Mouse (Mus musculus) kidney, adult 11 months (tissue): Measurements from ENCODE around the gene Gtf2ird1.
"Not testable (repeated sequence)": the region's sequence is repeated elsewhere in the genome, so short reads cannot be mapped to it uniquely, and the experiment has no call there.

Experiments
- DNase-seq: peaks from one replicate; pipeline ENCODE4 v3.0.0; 2022

The Gtf2ird1 gene

DNA sequence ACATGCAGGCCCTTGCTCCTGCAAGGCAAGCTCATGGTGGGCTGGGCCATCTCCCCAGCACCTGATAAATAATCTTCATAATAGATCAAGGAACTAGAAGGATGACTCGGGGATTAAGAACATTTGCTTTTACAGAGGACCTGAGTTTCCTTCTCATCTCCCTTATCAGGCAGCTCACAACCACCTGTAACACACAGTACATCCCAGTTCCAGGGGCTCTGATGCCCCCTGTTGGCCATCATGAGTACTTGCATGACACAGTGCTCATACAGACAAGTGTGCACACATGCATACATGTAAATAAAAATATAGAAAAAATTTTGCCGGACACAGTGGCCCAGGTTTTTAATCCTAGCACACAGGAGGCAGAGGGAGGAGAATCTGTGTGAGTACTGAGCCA lies 17.4 kb upstream of the Gtf2ird1 start:
- DNase-seq: no peak

- DNase-seq: no peak
These were observed 14.1 kb upstream of the Gtf2ird1 start for GRCm38 (mm10) chr5:134470538-134471169.

DNA sequence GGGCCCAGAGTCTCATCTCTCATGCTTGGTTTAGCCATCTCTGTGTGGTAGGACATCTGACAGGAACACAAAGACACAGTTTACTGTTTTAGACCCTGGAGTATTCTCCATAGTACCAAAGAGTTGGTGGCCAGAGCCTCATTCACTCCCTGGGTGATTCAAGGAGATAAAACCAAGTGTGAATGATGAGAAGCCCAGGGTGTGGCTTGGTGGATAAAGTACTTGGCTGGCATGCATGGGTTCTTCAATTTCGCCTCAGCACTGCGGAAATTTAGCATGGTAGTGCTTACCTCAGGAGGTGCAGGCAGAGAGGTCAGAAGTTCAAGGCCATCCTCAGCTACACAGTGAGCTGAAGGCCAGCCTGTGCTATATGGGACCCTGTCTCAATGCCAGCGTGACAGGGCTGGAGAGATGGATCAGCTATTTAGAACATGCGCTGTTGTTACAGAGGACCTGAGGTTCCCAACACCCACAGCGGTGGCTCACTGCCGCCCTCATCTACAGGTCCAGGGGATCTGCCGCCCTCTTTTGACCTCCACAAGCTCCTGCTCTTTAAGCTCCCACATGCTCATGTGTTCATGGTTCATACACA lies 13.1 kb upstream of the Gtf2ird1 start:
- DNase-seq: no peak

DNA sequence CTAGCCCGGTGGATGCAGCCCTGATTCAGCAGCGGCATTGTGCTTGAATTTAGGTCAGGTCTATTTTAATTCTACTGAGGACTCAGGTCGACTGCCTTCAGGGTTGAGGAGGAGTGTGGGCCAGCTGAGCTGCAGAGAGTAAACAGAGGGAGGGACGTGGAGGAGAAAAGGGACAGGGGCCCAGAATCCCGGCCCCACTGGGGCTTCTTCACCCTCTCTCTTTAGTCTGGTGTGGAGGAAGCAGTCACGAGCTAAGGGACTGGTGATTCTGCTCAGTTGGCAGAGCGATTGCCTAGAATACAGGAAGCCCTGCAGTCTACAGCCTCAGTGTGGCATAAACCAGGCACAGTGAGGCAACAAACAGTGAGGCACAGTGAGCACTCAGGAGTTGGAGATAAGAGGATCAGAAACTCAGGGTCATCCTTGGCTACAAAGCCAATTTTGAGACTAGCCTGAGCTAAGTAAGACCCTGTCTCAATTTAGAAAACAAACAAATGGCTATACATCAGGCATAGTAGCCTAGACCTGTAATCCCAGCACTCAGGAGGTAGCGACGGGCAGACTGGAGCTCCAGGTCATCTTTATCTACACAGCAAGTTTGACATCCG lies 11.7 kb upstream of the Gtf2ird1 start:
- no peak for DNase-seq

DNA sequence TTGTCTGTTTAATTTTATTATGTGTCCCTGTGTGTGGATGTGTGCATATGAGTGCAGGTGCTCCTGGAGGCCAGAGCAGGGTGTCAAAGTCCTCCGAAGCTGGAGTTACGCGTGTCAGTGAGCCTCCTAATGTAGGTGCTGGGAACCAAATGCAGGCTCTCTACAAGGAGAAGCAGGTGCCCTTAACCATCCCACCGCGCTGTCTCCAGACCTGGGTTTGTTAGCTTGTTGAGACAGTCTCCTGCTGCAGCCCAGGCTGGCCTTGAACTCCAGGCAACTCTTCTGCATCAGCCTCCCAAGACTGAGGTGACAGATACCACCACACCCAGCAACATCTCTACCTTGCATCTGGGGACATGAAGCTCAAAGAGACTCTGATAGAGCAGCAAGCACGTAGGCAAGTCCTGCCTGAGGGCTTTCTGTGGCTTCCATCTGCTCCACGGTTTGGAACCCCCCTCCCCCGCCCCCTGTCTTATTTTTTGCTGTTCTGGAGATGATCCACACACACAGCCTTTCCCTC lies 10.6 kb upstream of the Gtf2ird1 start:
- DNase-seq: no peak

DNA sequence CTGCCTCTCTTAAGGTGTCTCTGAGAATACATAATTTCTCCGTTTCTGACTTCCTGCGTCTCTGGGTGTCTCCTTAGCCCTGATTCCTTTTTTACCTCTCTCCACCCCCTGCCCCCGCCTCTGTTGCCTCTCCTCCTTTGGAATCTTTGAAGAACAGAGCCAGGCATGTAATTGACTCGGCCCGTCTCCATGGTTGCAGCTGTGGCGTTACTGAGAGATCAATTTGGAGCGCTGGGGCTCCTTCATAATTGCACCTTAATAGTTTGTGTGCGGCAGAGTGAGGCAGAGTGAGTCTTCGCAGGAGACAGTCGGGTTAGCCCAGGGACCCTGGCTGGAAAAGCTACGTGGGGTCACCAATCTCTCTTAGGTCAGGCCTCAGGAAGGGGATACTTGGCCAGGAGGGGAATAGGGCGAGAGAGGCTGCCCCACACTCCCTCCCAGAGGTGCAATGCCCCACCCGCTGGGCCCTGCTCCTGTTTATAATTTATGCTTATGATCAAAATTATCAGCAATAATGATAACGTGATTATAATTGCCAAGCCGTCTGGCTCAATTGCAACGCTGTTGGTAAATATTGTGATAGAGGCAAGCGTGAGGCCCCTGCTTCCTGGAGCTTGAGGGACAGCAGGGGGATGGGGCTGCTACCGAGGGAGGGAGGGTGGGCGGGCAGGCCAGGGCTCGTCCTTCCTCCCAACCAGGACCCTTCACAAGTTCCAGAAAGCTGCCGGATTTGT lies 9.9 kb upstream of the Gtf2ird1 start:
- no peak for DNase-seq

DNA sequence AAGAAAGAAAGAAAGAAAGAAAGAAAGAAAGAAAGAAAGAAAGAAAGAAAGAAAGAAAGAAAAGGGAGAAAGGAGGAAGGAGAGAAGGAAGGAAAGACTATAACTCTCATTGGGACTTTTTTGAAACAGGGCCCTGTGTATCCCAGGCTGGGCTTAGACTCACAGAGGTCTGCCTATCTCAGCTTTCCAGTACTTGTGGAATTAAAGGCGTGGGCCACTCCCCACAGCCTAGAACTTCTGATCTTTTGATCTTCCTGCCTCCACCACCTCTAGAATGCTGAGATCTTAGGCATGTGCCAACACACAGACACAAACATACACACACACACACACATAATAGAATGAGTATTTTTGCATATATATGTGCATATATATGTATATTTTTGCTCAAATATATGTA lies 8.7 kb upstream of the Gtf2ird1 start:
- DNase-seq: no peak

GRCm38 (mm10) chr5:134464225-134464624 lies 7.7 kb upstream of the Gtf2ird1 start:
- DNase-seq: no peak

GRCm38 (mm10) chr5:134462731-134463130 lies 6.2 kb upstream of the Gtf2ird1 start:
- DNase-seq: no peak

- DNase-seq: no peak
These were observed 5.8 kb upstream of the Gtf2ird1 start for GRCm38 (mm10) chr5:134462316-134462715.

DNA sequence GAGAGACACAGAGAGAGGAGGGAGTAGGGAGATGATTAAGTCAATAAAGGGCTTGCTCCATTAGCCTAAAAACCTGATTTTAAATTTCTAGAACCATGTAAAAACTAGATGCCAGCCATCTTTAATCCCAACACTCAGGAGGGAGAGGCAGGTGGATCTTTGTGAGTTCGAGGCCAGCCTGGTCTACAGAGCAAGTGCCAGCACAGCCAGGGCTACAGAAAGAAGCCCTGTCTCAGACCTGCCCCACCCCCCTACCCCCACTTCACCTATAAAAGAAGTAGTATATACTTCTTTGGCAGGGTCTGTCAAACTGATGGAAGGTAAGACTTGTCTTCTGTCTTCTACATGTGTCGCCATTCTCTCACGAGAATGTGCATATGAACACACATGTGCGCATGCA lies 4.0 kb upstream of the Gtf2ird1 start:
- no peak for DNase-seq

DNA sequence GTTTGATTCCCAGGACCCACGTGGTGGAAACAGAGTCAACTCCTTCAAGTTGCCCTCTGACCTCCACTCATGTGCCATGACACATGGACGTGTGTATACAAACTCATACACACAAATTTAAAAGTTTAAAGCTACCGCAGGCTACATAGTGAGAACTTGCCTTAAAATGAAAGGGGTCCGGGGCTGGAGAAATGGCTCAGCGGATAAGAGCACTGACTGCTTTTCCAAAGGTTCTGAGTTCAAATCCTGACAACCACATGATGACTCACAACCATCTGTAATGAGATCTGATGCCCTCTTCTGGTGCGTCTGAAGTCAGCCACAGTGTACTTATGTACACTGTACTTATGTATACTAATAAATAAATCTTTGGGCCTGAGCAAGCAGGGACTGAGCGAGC lies 2.6 kb upstream of the Gtf2ird1 start:
- DNase-seq: no peak

DNA sequence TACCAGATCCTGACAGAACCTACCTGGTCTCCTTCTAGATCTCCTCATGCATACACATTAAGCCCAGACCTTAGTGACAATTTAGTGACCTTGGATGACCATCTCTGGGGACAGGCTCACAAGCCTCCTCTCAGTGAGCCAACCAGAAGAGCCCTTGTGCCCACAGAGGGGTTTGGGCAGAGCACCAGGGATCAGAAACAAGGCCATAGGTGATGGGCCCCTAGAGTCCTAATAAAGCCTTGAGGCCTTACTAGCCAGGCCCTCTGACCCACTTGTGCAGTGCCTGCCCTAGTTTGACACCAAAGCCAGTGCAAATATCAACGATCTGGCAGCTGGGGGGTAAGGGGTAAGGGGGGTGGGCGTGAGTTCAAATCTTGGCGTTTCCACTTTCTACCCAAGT lies 1.9 kb upstream of the Gtf2ird1 start:
- no peak for DNase-seq

GRCm38 (mm10) chr5:134457371-134457770 lies 855 bp upstream of the Gtf2ird1 start:
- DNase-seq: no peak

GRCm38 (mm10) chr5:134455914-134456423 lies 547 bp downstream of the Gtf2ird1 start:
- peak; percentile 63 for DNase-seq

- DNase-seq: peak; percentile 28
These were observed 1.2 kb downstream of the Gtf2ird1 start for GRCm38 (mm10) chr5:134455186-134455895.

DNA sequence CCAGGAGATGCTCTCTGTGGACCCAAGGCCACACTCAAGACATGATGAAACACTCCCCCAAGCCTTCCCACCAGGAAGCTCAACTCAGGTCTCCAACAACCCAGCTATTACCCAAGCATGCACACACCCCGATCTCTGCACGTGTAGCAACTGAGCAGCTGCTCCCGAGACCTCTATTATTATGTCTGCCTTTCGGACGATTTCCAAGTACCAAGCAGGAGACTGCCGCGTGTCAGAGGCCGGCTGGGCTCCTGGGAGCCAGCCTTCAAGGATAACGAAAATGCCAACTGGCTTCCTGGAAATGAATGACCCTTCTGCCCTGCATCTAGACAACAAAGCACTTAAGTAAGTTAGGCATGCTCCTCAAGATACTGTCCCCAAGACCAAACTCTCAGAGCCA lies 2.1 kb downstream of the Gtf2ird1 start:
- no peak for DNase-seq

- no peak for DNase-seq
These were observed 2.9 kb downstream of the Gtf2ird1 start for GRCm38 (mm10) chr5:134453577-134453976.

DNA sequence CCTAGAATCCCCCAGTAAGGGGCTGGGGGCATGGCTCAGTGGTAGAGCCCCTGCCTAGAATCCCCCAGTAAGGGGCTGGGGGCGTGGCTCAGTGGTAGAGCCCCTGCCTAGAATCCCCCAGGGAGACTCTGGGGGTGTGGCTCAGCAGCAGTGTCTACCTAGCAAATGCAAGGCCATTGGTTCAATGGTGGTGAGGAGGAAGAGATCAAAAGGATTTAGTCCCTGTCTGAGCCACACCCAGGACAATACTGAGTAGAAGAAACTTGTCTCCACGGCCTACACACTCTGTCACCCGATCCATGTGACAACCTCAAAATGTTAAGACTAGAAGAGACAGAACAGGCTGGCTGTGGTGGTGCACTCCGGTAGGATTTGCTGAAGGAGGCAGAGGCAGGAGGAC lies 9.8 kb downstream of the Gtf2ird1 start:
- DNase-seq: not testable (repeated sequence)

GRCm38 (mm10) chr5:134445895-134446294 lies 10.6 kb downstream of the Gtf2ird1 start:
- no peak for DNase-seq

- no peak for DNase-seq
These were observed 11.2 kb downstream of the Gtf2ird1 start for GRCm38 (mm10) chr5:134445208-134445831.

DNA sequence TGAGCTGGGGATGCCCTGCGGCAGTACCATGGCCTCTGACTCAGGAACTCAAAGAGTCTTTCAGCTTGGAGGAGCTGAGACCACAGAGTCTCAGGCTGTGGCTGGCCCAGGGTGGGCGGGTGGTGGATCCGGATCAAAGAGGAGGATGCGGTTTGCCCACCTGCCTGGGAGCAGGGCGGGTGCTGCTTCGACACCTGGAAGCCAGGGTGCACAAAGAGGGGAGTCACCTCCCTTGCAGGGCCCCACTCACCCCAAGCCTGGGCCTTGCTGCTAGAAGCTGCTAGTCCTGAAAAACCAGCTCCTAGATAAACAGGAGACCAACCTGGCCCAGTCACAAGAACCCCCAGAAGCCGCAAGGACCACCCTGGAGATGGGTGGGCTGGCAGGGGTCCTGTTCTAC lies 12.0 kb downstream of the Gtf2ird1 start:
- DNase-seq: no peak
